Comparison of ENCODE assay signal across 10 mouse cellular contexts in genomic region chr12:99153664-99154063, GRCm38 (mm10).
A peak's percentile ranks its signal among the peaks of the same experiment; 100 is the strongest.
DNase-seq lines count a peak whose midpoint lies in the region; ATAC-seq and TF ChIP-seq lines count a peak whose summit lies in the region.
"Had no signal": no experiment of that assay in that cellular context is flagged by ENCODE, and none has a peak within 500 bp of the region (broad histone marks: within the 10 kb centered on the region; RNA-seq: fewer than 3 reads in every experiment).

No protein-coding gene starts in this region.

- H3K9ac ChIP-seq in forebrain, embryonic 12.5 days, result no peak overlapping the region
- no peak overlapping the region for H3K9ac ChIP-seq in stomach, embryonic 16.5 days (ENCODE audit: low read length)
- H3K9ac ChIP-seq in kidney, embryonic 16.5 days (replicated peaks; ENCODE audit: low read length), result no peak overlapping the region

- TF ChIP-seq CTCF in layer of hippocampus, adult 2 months (conservative IDR thresholded peaks at IDR 0.05), result no peak

- H3K9me3 ChIP-seq in forebrain, embryonic 12.5 days, result 0 out of 2 replicates have a peak, but pooled peaks cover 8% of the 10 kb centered on the region
- H3K9me3 ChIP-seq in stomach, embryonic 16.5 days (replicated peaks; ENCODE audit: control insufficient read depth, low read length), result no peaks in the 10 kb centered on the region
- no peaks in the 10 kb centered on the region for H3K9me3 ChIP-seq in heart, embryonic 10.5 days
- H3K9me3 ChIP-seq in kidney, embryonic 16.5 days (ENCODE audit: low read length), result peaks cover 12% of the 10 kb centered on the region

- DNase-seq in lung, postnatal 10 days, result peak; percentile 2
- DNase-seq in lung, adult 18-20 months, result no peak
- peak; percentile 81 for DNase-seq in mesoderm, embryonic 11.5 days (ENCODE audit: low read depth, low spot score)
- DNase-seq in heart, embryonic 10.5 days (ENCODE audit: low spot score), result no peak
- DNase-seq in layer of hippocampus, adult 2 months (ENCODE audit: low spot score in 2 of 2), result no peak
- DNase-seq: layer of hippocampus, postnatal 36 days; spleen, adult 18-20 months had no signal

- H3K36me3 ChIP-seq in forebrain, embryonic 12.5 days (replicated peaks), result no peaks in the 10 kb centered on the region
- H3K36me3 ChIP-seq in stomach, embryonic 16.5 days (ENCODE audit: control insufficient read depth, insufficient read depth, low read length), result no peaks in the 10 kb centered on the region
- H3K36me3 ChIP-seq in heart, embryonic 10.5 days, result no peaks in the 10 kb centered on the region
- H3K36me3 ChIP-seq in kidney, embryonic 16.5 days (ENCODE audit: insufficient read depth, low read length), result no peaks in the 10 kb centered on the region

- H3K27ac ChIP-seq in forebrain, embryonic 12.5 days, result peak overlapping the region; percentile 62; the same call in 1 of the 2 replicates
- no peak overlapping the region for H3K27ac ChIP-seq in stomach, embryonic 16.5 days (ENCODE audit: low read length)
- H3K27ac ChIP-seq in heart, embryonic 10.5 days, result no peak overlapping the region
- H3K27ac ChIP-seq in kidney, embryonic 16.5 days (ENCODE audit: low read length), result no peak overlapping the region
- no peak overlapping the region for H3K27ac ChIP-seq in layer of hippocampus, adult 2 months

- WGBS in forebrain, embryonic 12.5 days, result 48% methylated on average over 10 of the region's 10 CpGs
- 45% methylated on average over 10 of the region's 10 CpGs for WGBS in stomach, embryonic 16.5 days
- WGBS in heart, embryonic 10.5 days, result 70% methylated on average over 10 of the region's 10 CpGs
- WGBS in kidney, embryonic 16.5 days, result 22% methylated on average over 10 of the region's 10 CpGs

- no peaks in the 10 kb centered on the region for H3K27me3 ChIP-seq in forebrain, embryonic 12.5 days
- no peaks in the 10 kb centered on the region for H3K27me3 ChIP-seq in stomach, embryonic 16.5 days (ENCODE audit: control insufficient read depth, insufficient read depth, low read length)
- H3K27me3 ChIP-seq in heart, embryonic 10.5 days (ENCODE audit: insufficient read depth, poor library complexity, severe bottlenecking), result peaks cover 5% of the 10 kb centered on the region; the same call in 1 of the 2 replicates
- no peaks in the 10 kb centered on the region for H3K27me3 ChIP-seq in kidney, embryonic 16.5 days (ENCODE audit: insufficient read depth, low read length)

- ATAC-seq in forebrain, embryonic 12.5 days (ENCODE audit: low FRiP score), result peak; percentile 57; the same call in 1 of the 2 replicates
- no peak for ATAC-seq in stomach, embryonic 16.5 days (ENCODE audit: insufficient read depth, low FRiP score)
- ATAC-seq in kidney, embryonic 16.5 days (ENCODE audit: low FRiP score, low TSS enrichment), result no peak

- H3K4me2 ChIP-seq in forebrain, embryonic 12.5 days, result 0 out of 2 replicates have a peak overlapping the region, but pooled peaks have one; percentile 13
- 0 out of 2 replicates have a peak overlapping the region, but pooled peaks have one; percentile 4 for H3K4me2 ChIP-seq in stomach, embryonic 16.5 days (ENCODE audit: low read depth, low read length)
- no peak overlapping the region for H3K4me2 ChIP-seq in kidney, embryonic 16.5 days (replicated peaks; ENCODE audit: low read depth, low read length)

- no peak overlapping the region for H3K4me3 ChIP-seq in forebrain, embryonic 12.5 days (replicated peaks)
- no peak overlapping the region for H3K4me3 ChIP-seq in stomach, embryonic 16.5 days (replicated peaks; ENCODE audit: low read length)
- no peak overlapping the region for H3K4me3 ChIP-seq in heart, embryonic 10.5 days
- no peak overlapping the region for H3K4me3 ChIP-seq in kidney, embryonic 16.5 days (ENCODE audit: low read length)
- no peak overlapping the region for H3K4me3 ChIP-seq in layer of hippocampus, adult 2 months

- H3K4me1 ChIP-seq in forebrain, embryonic 12.5 days, result peaks cover 14% of the 10 kb centered on the region
- H3K4me1 ChIP-seq in stomach, embryonic 16.5 days (ENCODE audit: control insufficient read depth, insufficient read depth, low read length), result no peaks in the 10 kb centered on the region
- H3K4me1 ChIP-seq in heart, embryonic 10.5 days, result peaks cover 6% of the 10 kb centered on the region; the same call in 1 of the 2 replicates
- H3K4me1 ChIP-seq in kidney, embryonic 16.5 days (ENCODE audit: insufficient read depth, low read length), result 0 out of 2 replicates have a peak, but pooled peaks cover 3% of the 10 kb centered on the region

Comparison
In these comparisons a context has a peak if more than half of its experiments do, and no peak if none do; other contexts are left out.
1. DNase-seq: peak in lung, postnatal 10 days (single experiment) and mesoderm, embryonic 11.5 days (single experiment); none in lung, adult 18-20 months (0 of 2), heart, embryonic 10.5 days (single experiment) and layer of hippocampus, adult 2 months (0 of 2).